Mouse (Mus musculus): Measurements from ENCODE around the gene Eme1.

DNA sequence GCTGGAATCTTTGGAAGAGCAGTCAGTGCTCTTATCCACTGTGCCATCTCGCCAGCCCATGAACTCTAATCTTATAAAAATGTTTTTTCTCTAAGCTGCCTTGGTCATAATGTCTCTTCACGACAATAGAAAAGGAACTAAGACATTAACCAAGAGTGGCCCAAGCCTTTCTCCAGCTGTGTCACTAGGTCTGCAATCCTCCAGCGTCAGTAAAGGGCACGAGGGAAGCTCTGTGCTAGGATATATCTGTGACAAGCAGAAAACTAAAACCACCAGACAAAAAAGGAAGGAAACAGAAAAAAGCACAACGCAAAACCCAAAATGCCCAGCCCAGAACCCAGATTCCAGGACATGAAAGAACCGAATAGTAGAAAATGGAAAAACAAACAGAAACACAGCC, 33.4 kb upstream of the Eme1 start:
- TF ChIP-seq MXI1 (IDR thresholded peaks at IDR 0.05; ENCODE audit: low read depth, low read length) (no peak), POLR2AphosphoS2 (IDR thresholded peaks at IDR 0.05; ENCODE audit: low read depth, low read length) (no peak), GABPA (IDR thresholded peaks at IDR 0.05; ENCODE audit: insufficient replicate concordance, low read depth, low read length) (no peak), CTCF (conservative IDR thresholded peaks at IDR 0.05 in 1 of 2, IDR thresholded peaks at IDR 0.05 in 1 of 2; ENCODE audit: low read depth in 2 of 2, low read length in 2 of 2) (no peak), ETS1 (conservative IDR thresholded peaks at IDR 0.05; ENCODE audit: low read depth, low read length) (no peak), POLR2A (IDR thresholded peaks at IDR 0.05; ENCODE audit: low read depth, low read length) (no peak), CHD2 (IDR thresholded peaks at IDR 0.05; ENCODE audit: low read length) (no peak), RAD21 (IDR thresholded peaks at IDR 0.05; ENCODE audit: low read depth, low read length) (no peak), MAZ (IDR thresholded peaks at IDR 0.05; ENCODE audit: low read depth, low read length) (no peak), EP300 (IDR thresholded peaks at IDR 0.05; ENCODE audit: low read length) (no peak)

Measured in CH12.LX (cell line).